Mouse (Mus musculus) right cerebral cortex, postnatal 25 days (tissue): ENCODE results near the gene Gm16253.

Experiments
- DNase-seq: peaks from one replicate; pipeline ENCODE4 v3.0.0; 2022

Gene Gm16253

DNA sequence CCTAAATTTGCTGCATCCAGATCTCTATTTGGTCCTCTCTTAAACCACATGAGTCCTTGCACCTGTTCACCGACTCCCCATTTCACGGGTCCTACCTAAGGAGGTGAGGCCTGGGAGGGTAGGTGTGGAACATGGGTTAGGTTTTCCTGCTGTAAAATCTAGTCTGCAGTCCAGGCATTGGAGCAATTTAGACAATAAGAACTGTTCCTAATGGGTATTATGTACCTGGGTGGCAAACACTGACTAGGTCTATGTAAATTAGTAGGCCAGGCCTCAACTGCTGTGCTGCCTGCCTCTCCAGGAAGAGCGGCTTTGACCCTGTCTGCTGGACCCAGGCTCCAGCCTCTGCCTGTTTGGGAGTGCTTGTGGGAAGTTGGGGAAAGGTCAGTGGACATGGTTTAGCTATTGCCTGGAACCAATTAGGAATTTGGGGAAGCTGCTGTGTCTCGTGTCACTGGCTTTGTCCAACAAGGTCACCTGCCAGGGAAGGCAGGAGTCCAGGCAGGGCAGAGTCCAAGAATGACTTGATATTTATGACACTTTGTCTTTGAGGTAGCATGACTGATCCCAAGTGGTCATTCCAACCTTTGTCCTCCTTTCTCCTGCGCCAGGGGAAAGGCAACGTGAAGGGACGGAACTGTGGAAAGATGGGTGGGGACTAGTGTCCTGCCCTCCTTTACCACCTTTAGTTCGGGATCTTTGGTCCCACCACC, 1.4 kb upstream of the Gm16253 start:
- DNase-seq = no peak

DNA sequence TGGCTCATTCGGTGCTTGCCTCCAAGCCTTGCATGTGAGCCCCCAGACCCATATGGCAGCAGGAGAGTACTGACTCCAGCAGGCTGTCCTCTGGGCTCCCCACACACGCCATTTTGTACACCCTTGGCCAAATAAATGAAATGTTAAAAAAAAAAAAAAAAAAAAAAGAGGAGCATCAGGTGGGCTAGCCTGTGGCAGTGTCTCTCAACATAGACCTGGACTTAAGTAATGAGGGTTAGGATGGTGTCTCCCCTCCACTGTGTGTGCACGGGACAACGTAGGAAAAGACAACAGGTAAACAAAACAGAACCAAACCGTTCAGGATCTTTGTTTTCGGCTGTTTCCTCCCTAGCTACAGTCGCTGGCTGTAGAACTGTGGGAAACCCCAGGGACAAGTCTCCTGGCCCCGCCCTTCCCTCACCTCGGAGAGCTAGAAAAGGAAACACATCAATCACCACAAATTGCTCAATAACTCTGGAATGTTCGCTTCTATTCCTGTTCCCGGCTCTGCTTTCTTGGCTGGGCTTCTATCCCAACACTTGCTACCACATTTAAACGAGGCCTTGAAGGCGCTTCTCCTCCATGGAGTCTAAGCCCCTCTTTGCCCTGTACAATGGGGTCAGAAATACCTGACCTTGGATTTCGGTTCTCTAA, 652 bp upstream of the Gm16253 start:
- no peak for DNase-seq

DNA sequence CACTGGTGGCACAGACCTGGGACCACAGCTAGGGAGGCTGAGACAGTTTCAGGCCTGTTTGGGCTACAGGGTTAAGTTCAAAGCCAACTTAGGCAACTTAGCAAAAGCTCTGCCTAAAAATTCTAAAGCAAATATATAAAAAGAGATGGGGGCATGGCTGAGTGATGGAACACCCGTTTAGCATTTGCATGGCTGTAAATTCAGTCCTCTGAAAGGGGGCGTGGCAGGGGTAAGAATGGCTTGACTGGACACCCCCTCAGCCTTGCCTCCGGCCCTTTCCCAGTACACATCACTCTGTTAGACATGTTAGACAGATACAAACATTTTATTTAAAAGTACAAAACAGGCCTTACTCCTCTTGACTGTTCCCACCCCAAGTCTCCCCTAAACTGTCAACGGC, 782 bp downstream of the Gm16253 start:
- no peak for DNase-seq

DNA sequence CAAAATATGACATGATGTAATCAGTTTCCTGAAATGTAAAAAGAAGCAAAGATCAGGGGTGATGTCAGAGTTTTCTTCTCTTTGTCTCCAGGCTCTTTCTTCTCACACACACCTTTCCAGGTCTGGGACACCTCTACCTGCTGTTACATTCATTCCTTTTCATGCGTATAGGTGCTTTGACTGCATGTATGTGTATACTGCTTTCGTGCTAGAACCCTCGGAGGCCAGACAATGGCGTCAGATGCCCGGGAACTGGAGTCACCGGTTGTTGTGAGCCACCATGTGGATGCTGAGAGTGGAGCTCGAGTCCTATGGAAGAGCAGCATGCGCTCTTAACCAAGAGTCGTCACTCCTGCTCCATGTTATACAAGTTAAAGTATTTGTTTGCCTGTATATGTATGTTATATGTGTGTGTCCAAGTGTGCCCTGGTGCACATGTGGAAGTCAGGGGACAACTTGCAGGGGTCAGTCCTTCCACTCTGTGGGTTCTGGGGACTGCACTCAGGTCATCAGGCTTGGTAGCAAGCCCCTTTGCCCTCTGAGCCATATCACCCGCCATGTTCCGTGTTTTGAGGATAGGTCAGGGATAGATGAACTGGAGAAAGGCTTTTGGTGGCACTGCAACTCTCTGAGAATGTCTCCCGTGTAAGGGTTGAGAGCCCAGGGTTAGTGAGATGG, 1.9 kb downstream of the Gm16253 start:
- DNase-seq = no peak

DNA sequence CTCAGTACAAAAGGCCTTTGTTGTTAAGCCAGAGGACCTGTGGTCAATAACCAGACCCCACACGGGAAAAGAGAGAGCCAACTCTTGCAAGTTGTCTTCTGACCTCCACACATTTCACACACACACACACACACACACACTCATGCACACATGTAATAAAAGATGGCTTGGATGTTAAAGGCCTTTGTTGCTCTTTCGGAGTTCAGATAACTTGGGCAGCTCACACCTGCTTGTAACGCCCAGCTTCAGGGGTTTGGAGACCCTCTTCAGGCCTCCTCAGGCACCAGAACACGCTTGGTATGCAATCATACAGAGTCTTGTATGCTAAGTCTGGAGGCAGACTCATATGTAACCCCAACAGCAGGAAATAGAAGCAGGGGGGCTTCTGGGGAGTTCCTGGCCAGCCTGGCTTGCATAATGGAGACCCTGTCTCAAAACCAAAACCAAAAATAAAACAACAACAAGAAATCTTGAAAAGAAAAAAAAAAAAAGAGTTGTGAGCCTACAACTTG, 2.5 kb downstream of the Gm16253 start:
- no peak for DNase-seq

DNA sequence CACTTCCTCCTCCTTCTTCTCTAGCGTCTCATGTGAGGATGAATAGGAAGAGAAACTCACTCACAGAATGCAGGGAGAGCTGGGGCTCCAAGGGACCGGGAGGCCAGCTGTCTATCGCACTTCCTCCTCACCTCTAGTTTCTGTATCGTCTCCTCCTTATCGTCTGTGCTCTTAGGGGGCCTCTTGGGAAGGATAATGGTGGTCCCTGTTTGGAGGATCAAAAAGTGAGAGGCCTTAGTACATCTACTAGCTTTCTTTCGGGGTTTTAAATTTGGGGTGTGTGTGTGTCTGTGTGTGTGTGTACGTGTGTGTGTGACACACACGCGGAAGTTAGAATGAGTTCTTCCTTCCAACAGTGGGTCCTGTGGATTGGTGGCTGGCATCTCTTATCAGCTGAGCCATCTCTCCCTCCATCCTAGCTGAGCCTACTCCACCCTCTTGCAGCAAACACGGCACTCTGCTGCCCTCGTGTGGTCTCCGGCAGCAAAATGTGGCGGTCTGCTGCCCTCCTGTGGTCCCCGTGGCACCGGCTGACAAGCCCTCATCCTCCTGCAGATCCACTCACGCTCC, 3.2 kb downstream of the Gm16253 start:
- DNase-seq = peak; percentile 91

DNA sequence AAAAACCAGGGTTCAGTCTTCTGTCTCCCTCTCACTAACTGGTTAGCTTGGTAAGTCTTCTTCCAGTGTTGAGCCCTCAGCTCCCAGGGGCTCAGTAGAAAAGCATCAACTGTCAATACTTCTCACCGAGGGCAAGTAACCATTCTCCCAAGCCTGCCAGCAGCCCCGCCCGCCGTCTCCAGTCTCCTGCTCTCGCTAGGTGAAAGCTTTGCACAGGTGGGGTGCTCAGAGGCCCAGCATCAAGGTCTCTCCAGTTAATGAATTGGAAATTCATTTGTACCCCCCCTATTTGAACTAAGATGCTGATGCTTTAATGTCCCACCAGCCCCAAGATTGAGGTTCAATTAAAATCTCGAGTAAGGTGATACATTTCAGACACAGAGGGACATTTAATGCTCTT, 4.4 kb downstream of the Gm16253 start:
- no peak for DNase-seq

DNA sequence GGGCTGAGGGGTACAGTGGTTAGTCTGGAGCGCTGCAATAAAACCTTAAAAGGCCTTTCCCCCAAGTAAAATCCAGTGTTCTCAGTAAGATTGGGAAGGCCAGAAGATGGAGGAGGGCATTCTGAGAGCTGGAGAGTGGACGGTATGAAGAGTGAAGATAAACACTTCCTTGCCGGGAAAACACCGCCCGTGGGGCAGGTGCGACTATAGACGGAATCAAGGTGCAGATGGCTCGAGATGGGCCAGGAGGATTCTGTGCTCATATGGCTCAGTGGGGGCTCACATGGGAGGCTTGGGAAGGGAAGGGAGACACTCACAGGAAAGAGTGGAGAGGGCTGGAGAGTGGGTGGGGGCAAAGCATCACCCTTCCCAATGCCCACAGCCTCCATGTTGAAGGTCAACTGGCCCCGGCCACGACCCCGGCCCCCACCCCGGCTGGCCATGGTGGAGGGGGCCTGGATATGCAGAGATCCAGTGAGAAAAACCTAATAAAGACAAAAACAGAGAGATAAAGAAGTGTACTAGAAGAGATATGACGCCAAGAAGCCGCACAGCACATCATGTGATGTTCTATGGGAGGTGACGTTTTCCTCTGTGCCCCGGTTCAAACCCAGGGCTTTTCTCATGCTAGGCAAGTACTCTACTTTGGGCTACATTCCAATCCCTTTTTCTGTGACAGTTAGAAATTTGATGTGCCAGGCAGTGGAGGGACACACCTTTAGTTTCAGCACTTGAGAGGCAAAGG, 5.2 kb downstream of the Gm16253 start:
- DNase-seq = no peak

DNA sequence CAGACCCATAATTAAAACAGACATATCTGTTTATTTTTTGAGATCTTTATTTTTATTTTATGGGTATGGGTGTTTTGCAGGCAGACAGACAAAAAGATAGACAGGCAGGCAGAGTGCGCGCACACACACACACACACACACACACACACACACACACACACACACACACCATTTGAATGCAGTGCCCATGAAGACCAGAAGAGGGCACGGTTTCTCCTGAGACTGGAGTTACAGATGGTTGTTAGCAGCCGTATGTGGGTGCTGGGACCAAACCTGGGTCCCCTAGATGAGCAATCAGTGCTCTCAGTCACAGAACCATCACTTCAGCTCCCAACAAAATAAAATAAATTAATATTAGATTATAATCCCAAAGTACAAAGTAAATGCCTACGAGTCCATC, 6.6 kb downstream of the Gm16253 start:
- DNase-seq = no peak

DNA sequence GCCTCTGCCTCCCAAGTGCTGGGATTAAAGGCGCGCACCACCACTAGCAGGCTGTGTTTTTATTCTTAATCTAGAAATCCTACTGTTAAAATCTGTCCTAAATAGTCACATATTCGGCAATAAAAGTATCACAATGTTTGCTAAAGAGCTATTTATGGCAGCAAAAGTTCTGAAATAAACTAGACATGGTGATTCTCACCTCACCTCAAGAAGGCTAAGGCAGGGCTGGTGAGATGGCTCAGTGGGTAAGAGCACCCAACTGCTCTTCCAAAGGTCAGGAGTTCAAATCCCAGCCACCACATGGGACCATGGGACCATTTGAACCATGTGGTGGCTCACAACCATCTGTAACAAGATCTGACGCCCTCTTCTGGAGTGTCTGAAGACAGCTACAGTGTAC, 13.9 kb downstream of the Gm16253 start:
- no peak for DNase-seq

DNA sequence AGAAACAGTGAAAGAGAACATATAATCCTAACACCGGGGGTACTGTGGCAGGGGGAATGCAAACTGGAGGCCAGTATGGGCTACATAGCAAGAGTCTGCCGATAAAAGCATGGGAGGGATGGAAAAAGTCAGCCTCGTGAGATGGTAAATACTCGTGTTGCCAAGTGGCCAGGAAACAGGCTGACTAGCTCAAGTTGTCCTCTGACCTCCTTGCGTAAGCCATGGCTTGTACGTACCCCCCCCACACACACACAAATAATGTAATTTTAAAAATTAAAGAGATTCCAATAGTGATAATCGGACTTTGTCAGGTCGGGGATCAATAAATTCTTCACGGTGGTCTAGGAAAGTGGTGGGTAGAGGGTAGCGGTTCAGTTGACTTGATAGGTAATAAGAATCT, 16.6 kb downstream of the Gm16253 start:
- DNase-seq = no peak

DNA sequence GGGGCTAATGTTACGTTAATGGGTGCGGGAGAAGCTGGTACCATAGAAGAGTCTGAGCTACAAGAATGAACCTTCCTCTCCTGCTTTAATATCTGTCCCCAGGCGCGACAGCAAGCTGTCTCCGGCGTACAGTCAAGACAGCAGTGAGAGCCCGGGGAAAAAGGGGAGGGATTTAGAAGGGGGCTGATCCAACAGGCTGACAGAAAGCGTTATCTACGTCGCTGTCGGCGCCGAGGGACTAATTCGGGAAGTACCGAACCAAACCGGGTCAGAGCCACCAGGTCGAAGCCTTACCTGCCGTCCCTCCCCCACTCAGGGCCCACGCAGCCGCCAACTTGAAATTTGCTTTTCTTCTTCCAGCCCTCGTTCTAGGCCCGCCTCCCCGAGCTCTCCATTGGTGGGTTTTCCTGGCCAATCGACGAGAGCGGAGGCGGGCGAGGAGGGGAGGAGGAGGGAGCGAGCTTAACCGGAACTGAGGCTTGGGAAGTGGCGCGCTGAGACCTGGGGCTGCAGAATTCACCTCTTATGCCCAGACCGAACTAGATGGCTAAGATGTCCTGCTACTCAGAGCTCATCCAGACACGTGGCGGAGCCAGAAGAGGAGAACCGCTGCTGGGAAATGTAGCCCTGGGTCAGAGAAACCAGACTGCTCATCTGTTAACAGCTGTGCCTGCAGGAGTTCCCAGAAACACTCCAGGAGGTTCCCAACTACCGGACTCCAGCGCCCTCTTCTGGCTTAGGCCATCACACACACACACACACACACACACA, 17.2 kb downstream of the Gm16253 start, which contains the start of gene Polr3gl:
TSS of gene Polr3gl (minus strand) at position 392 of the 771 bp plus-strand sequence.
- DNase-seq = peak; percentile 96

DNA sequence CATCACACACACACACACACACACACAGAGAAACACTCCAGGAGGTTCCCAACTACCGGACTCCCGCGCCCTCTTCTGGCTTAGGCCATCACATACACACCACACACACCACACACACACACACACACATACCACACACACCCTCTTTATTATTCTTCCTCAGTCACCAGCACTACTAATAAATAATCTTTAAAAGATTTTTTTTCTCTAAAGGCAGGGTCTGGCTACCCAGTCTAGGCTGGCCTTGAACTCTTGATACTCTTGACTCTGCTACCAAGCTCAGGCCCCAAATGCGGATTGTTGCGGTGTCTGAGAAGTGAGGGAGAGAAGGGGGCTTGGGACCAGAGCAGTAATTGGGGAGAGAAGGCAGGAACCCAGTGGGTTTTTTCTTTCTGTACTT, 18.1 kb downstream of the Gm16253 start:
- DNase-seq = no peak

DNA sequence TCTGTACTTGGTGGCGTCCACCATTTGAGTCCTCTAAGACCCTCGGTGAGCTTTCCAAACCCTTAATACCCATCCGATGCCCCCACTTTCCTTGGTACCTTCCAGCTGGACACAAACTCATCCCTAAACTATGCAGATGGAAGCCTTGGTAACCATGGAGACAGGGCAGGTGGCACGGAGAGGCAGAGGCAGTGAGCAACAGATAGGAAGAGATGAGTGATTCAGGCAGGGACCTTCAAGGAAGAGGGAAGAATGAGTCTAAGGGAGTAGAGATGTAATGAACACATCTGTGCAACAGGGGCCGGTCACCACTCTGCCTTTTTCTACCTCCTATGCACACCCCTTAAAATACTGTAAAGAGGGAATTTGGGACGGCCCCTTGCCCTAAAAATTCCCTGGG, 18.9 kb downstream of the Gm16253 start:
- DNase-seq = peak; percentile 52

DNA sequence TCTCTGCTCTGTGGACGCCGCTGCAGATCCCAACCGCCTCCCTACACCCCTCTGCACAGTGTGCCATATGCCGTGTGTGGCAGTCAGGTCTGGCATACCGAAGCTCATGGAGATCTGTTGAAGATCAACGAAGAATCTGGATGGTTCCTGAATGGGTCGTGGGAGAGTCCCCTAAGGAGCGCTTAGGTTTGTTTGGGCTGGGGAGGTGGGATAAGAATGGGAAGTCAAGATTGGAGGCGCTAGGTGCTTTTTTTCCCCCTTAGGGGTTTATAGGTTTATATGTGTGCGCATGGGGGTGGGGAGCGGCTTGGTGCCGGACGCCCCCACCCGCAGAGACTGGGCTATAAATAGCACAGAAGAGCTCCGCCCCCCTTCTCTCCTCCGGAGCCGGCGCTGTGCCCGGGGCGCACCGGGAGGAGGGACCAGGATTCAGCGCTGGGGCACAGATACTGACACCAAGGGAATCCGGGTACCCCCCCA, 19.5 kb downstream of the Gm16253 start, which contains the start of gene Ankrd34a:
TSS of gene Ankrd34a (plus strand) at position 409 of the 480 bp plus-strand sequence.
- peak; percentile 87 for DNase-seq

DNA sequence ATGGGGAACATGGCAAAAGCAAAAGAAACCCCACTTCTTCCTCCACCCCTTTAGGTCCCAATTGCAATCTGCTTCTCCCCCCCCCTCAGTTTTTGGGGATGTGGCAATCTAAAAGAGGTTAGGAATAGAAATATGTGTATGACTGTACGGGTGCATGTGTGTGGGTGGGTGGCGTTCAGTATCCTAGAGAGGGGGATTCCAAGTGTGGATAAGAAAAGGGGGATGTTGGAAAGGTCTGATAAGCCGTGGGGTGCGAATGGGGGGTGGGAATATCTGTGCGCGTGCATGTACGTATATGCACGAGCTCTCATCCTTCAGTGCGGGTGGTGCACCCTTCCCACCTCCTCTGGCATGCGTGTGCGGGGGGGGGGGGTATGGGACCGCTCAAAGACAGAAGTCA, 20.1 kb downstream of the Gm16253 start:
- peak; percentile 36 for DNase-seq

DNA sequence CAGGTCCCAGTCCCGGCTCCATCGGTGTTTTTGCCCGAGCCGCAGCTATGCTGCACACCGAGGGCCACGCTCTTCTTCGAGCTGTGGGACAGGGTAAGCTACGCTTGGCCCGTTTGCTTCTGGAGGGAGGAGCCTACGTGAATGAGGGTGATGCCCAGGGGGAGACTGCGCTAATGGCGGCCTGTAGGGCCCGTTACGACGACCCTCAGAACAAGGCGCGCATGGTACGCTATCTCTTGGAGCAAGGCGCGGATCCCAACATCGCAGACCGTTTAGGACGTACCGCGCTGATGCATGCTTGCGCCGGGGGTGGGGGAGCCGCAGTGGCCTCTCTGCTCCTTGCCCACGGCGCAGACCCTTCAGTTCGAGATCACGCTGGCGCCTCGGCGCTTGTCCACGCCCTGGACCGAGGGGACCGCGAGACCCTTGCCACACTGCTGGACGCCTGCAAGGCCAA, 20.7 kb downstream of the Gm16253 start:
- peak; percentile 55 for DNase-seq

DNA sequence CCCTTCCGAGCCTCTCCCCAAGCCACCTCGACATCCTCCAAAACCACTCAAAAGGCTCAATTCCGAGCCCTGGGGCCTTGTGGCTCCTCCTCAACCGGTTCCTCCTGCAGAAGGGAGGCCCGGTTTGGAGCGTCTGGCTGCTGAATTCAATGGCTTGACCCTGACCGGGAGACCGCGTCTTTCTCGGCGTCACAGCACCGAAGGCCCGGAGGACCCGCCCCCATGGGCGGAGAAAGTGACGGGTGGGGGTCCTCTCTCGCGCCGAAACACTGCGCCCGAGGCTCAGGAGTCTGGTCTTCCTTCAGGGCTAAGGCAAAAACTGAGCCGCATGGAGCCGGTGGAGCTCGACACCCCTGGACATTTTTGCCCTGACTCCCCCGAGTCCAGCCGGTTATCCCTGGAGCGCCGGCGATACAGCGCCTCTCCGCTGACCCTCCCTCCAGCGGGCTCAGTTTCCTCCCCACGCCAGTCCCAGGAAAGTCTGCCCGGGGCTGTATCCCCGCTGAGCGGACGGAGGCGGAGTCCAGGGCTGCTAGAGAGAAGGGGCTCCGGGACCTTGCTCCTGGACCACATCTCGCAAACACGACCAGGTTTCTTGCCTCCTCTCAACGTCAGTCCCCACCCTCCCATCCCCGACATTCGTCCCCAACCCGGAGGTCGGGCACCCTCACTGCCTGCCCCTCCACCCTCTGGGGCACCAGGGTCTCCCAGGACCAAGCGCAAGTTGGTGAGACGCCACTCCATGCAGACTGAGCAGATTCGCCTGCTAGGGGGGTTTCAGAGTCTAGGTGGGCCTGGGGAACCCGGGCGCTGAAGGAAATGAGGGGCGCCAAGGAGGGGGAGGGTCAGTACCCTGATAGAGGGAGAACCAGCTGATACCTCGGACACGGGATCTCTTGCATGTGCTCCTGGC, 21.6 kb downstream of the Gm16253 start:
- peak; percentile 67 for DNase-seq

DNA sequence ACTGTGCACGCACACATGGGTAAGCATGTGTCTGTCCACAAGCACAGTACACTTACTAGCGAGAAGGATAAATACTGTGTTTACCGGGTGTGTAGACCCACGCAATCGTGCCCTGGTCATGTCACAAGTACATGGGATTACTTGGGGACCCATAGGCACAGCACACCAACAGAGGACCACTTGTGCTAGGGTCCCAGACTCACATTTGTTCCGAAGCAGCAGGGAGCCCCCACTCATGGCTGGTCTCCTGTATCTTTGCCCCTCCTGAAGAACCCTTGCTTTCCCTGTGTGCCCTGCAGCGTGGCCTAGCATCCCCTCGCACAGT, 22.2 kb downstream of the Gm16253 start:
- DNase-seq = no peak

DNA sequence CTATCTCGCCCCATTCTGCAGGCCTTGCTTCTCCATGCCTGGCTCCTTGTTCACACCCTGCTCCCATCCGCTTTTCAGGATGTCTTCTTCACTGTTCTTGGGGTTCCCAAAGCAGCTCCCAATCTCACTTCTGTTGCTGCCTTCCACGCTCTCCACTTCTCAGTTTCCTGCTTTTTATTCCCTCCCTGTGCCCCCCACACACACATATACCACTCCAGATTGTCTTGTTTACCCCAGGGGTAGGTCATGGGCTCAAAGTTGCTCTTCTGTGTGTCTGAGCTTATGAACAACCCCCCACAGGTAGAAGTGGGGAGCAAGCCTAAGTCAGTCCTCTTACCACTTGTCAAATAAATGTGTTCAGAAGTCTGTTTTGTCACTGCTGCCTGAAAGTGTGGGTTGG, 22.6 kb downstream of the Gm16253 start:
- no peak for DNase-seq
